Mouse (Mus musculus) liver, embryonic 14.5 days (tissue): ENCODE data around the gene Sort1.

Experiments used
- CTCF ChIP-seq: IDR thresholded peaks from 2 replicates; pipeline ENCODE4 v1.5.1; 2016; ENCODE audit warnings: antibody characterized with exemption, low read depth, control low read depth
- EP300 ChIP-seq: IDR thresholded peaks from 2 replicates; pipeline ENCODE4 v1.6.1; 2016; ENCODE audit warnings: antibody characterized with exemption, low read depth

GRCm38 (mm10) chr3:108389111-108389545 lies 105.2 kb downstream of the Sort1 start:
- no peak for TF ChIP-seq EP300
- TF ChIP-seq CTCF = peak; percentile 99
